Mouse (Mus musculus) retina, postnatal 1 day (tissue): ENCODE results near the gene Jund.

Experiments used
- DNase-seq: peaks from one replicate; pipeline ENCODE4 v3.0.0-alpha.2; 2012

The Jund gene

GRCm38 (mm10) chr8:70700555-70700922 is 1.8 kb downstream of the Jund start:
- DNase-seq: peak; percentile 94

- peak; percentile 53 for DNase-seq
These were observed 2.6 kb downstream of the Jund start for GRCm38 (mm10) chr8:70701048-70701981.

DNA sequence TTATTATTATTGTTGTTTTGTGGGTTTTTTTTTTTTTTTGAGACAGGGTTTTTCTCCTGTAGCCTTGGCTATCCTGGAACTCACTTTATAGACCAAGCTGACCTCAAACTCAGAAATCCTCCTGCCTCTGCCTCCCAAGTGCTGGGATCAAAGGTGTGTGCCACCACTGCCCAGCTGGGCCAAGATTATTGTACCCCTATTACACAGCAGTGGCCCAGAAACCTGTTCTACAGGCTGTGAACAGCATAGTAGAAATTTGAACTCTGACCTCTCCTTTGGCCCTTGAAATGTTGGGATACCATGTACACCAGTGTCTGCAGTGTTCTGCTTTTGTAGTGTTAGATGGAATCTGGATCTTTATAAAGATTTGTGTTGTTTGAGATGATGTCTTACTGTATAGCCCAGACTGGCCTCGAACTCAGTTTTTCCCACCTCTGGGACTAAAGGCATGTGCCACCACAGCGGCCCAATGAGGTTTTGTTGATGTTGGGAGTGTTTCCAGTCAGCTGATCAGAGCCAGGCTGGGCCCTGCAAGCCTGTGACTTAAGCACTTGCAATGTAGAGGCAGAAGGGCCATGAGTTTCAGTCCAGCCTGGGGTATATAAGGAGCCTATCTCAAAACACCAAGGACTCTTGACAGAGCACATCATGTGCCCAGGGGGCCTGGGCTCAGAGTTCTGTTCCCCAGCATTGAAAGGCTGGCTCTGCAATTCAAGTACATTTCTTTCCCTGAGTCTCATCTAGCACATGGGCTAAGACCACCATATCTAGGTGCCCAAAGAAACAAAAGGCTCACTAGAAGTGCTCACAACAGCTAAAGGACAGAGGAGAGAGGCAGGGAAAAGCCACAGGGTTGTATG is 3.5 kb downstream of the Jund start:
- peak; percentile 18 for DNase-seq

DNA sequence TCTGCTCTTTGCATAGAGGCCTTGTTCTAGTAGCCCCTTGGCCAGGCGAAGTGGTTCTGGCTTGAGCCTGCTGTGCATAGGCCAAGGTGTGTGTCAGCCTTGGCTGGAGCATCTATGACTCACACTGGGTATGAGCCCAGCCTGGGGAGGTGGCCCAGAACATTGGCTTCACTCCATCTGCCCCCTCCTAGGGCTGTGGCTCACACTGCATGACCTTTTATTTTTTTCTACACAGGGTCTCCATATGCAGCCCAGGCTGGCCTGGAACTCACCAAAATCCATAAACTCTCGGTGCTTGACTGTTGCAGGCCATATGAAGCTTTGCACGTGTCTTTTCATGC is 4.1 kb downstream of the Jund start:
- DNase-seq: no peak

DNA sequence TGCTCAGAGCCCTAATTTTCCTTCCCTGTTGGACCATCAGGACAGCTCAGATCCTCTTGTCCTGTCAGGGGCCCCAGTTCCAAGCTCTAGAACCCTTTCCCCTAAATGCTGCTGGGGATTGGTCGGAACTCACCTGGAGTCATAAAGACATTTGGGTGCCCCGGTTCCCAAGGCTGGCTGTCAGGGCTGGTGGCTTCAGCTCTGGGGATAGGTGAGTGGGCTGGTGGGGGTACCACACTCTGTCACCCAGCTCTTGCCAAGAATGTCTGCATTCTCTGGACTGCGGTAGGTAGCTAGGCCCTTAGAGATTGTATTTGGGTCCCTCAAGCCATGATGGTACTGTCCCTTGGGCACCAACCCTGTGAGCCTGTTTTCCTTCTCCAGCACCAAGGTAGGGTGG is 4.5 kb downstream of the Jund start, which contains the start of gene Iqcn:
Gene Iqcn, plus strand, starts transcription at position 171 of the 400 bp plus-strand sequence.
- DNase-seq: no peak

DNA sequence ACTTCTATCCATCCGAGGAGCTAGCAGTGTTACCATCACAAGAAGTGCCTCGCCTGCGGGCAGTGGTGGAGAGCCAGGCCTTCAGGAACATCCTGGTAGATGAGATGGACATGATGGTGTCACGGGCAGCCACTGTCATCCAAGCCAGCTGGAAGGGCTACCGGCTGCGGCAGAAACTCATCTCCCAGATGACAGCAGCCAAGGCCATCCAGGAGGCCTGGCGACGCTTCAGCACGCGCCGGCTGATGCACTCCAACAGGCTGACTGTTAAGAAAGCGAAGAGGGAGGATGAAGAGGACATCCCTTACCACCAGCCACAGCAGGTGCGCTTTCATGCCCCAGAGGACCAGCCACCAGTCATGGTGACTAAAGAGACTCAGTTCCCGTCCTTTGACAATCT is 9.5 kb downstream of the Jund start:
- no peak for DNase-seq

- no peak for DNase-seq
These were observed 11.0 kb downstream of the Jund start for GRCm38 (mm10) chr8:70709794-70710193.

GRCm38 (mm10) chr8:70710296-70710695 is 11.5 kb downstream of the Jund start:
- no peak for DNase-seq

DNA sequence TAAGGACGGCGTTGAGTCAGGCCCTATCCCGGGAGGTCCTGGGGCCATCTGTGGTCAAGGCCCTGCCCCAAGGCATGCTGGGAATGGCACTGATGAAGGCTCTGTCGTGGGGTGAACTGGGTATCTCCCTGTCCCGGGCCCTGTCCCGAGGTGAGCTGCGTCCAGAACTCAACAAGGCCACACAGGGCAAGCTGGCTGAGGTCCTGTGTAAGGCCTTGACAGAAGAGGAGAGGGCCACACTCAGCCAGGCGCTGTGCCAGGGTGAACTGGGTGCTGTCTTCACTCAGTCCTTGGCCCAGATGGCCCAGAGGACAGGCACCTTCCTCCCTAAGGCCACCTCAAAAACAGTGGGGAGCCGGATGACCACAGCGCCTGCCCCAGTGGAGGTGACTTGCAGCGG is 12.3 kb downstream of the Jund start:
- no peak for DNase-seq

- no peak for DNase-seq
These were observed 15.2 kb downstream of the Jund start for GRCm38 (mm10) chr8:70713991-70714390.

GRCm38 (mm10) chr8:70715086-70715485 is 16.3 kb downstream of the Jund start:
- DNase-seq: no peak

DNA sequence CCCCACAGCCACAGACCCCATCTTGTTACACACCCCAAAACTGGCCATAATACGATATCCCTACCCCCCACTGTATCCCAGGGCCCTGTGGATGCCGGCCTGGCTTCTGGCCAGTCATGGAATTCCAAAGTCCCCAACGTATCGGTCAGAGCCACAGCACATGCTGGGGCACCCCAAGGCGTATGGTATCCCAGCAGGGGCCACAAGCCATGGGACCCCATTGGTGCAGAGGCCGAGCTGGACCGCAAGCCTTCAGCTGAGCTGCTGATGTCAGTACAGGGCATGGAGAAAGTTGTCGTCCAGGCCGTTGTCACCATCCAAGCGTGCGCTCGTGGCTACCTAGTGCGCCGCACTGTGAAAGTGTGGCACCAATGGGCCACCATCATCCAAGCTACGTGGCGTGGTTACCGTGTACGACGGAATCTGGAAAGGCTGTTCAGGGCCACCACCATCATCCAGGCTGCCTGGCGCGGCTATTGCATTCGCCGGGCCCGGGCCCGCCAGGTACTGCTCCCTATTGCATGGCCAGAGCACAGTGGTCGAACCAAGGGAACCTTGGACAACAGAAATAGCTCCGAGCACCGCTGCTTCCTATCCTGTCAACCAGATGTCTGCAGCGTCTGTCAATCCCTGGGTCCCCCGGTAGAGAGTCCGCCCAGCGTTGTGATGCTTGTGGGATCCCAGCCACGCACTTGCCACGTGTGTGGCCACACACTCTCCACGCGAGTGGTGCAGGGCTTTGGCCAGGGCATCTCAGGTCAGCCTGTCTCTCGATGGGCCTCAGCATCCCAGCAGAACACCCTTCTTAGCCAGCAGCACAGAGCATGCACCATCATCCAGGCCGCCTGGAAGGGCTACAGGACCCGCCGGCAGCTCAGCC is 18.0 kb downstream of the Jund start:
- DNase-seq: no peak

- DNase-seq: peak; percentile 55
These were observed 19.5 kb downstream of the Jund start, which contains the start of gene Gm3336 for GRCm38 (mm10) chr8:70718297-70718696. TSS of gene Gm3336 (plus strand) at chr8:70718543.

GRCm38 (mm10) chr8:70719796-70720270 is 21.1 kb downstream of the Jund start:
- no peak for DNase-seq

GRCm38 (mm10) chr8:70720739-70721138 is 22.0 kb downstream of the Jund start:
- peak; percentile 84 for DNase-seq

- DNase-seq: no peak
These were observed 22.9 kb downstream of the Jund start for GRCm38 (mm10) chr8:70721601-70722000.

DNA sequence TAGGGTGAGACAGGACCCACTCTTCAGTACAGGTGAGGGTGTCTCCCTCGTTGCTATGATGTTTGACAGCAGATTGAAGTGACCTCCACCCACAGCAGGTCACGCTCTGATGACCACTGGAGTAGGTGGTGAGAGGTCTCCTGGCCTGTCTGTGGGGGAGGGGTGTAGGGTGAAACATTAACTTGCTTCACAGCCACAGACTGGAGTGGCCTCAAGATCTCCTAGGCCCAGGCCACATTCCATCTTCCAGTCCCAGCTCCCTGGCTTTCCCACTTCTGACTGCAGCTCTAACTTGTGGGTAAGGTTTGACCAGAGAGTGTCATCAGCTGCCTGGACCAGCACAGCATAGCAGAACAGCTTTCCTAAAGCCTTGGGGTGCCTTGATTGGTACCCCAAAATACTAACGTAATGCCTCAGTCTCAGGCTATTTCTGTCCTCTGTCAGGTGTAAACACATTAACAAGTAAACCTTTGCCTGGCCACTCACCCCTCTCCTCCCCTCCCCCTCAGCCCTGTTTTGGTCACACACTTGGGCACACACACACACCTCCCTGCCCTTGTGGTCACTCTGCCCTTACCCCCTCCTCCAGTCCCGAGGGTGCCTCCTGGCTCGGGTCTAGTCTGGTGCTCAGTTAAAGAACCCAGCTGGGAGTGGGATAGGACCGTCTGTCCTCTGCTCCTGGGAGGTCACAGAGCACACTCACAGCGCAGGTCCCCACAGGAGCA is 24.9 kb downstream of the Jund start, which contains the start of gene Pde4c:
Gene Pde4c, plus strand, starts transcription at position 235 of the 725 bp plus-strand sequence.
- DNase-seq: no peak

- DNase-seq: no peak
These were observed 25.5 kb downstream of the Jund start for GRCm38 (mm10) chr8:70724216-70724615.

DNA sequence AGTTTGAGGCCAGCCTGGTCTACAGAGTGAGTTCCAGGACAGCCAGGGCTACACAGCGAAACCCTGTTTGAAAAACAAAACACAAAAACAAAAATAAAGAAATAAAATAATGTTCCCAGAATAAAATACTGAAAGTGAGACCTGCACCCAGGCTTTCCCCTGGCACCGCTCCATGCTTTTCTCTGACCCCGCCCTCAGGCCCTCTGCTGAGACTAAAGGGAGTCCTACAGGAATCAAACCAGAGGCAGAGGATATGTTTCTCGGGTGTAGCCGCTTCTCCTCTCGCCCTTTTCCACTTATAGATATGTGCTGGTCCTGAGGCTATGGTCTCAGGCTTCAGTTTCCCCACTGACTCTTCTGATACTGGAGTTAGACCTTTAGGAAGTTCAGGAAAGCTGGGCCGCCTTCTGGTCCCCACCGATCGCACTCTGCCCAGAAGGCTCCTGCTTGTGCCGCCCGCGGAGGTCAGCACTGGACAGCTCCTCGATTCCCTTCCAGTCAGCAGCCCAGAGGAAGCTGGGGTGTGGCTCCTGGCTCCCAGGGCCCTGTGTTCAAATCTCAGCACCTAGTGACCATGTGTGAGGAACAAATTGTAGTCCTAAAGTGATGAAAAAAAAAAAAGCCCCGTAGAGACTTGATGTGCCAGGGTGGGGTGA is 27.2 kb downstream of the Jund start:
- no peak for DNase-seq

DNA sequence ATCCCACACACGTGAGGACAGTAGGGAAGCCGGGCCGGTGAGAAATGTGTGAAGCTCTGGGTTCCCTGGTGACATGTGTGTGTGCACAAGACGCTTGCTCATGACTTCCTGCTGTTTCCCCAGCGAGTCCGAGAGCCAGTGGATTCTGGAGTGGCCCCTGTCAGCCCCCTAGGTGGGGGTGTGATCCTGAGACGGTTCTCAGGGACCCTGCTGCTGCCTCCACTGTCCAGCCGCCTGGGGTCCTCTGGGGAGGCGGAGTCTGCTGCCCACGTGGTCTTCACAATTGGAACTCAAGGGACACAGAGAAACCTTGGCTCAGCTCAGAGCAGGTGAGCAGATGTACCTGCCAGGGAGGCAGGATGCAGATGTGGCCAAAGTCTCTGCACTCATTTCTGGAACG is 28.0 kb downstream of the Jund start:
- DNase-seq: no peak

GRCm38 (mm10) chr8:70729808-70730475 is 31.2 kb downstream of the Jund start:
- DNase-seq: peak; percentile 56
